Mouse (Mus musculus) intestine, embryonic 14.5 days (tissue): ENCODE results near the gene Tbc1d9. TPM values are rescaled to one million over a fixed set of nuclear protein-coding genes. Genes with fewer than 3 reads are reported as not detected.

ENCODE experiments used
- ATAC-seq: fragments of 200-750 bp; cut with Nextera tagmentation; replicated peaks from 2 replicates; pipeline ENCODE4 v1.8.0; 2017; ENCODE audit warnings: low read depth, moderate number of reproducible peaks, moderate TSS enrichment, moderate library complexity; ENCODE audit not compliant: low FRiP score, low TSS enrichment
- DNase-seq: peaks from one replicate; pipeline ENCODE4 v3.0.0-alpha.2; 2018; ENCODE audit warnings: low spot score
- H3K27ac ChIP-seq: fragments of 300-500 bp; sonication (generic); 2 replicates; pipeline ENCODE4 v1.5.1; 2014; ENCODE audit warnings: low read depth, mild to moderate bottlenecking, control low read depth
- H3K27me3 ChIP-seq: fragments of 300-500 bp; sonication (generic); replicated peaks from 2 replicates; pipeline ENCODE4 v1.6.1; 2014; ENCODE audit warnings: low read length, control low read depth; ENCODE audit not compliant: control insufficient read depth, insufficient read depth
- H3K36me3 ChIP-seq: fragments of 300-500 bp; sonication (generic); 2 replicates; pipeline ENCODE4 v1.6.1; 2014; ENCODE audit warnings: low read length, control low read depth; ENCODE audit not compliant: control insufficient read depth, insufficient read depth
- H3K4me1 ChIP-seq: fragments of 300-500 bp; sonication (generic); replicated peaks from 2 replicates; pipeline ENCODE4 v1.6.1; 2014; ENCODE audit warnings: low read length, control low read depth, mixed read lengths; ENCODE audit not compliant: control insufficient read depth, insufficient read depth
- H3K4me2 ChIP-seq: fragments of 300-500 bp; sonication (generic); 2 replicates; pipeline ENCODE4 v1.6.1; 2014; ENCODE audit warnings: low read length
- H3K4me3 ChIP-seq: fragments of 300-500 bp; sonication (generic); 2 replicates; pipeline ENCODE4 v1.5.1; 2014; ENCODE audit warnings: low read depth, low read length, control low read depth, mixed read lengths
- H3K9ac ChIP-seq: fragments of 300-500 bp; sonication (generic); 2 replicates; pipeline ENCODE4 v1.6.1; 2014; ENCODE audit warnings: mild to moderate bottlenecking, low read length
- H3K9me3 ChIP-seq: fragments of 300-500 bp; sonication (generic); 2 replicates; pipeline ENCODE4 v1.6.1; 2016; ENCODE audit warnings: low read length, control low read depth; ENCODE audit not compliant: control insufficient read depth
- WGBS: fragments of 180-500 bp; shearing (Covaris S2); extraction: QIAGEN DNeasy Blood & Tissue Kit; methylation state at CpG from one replicate; pipeline ENCODE4 v1.1.7; 2014; 5-methylcytosine and 5-hydroxymethylcytosine counted together
- polyA plus RNA-seq: library from polyadenylated mRNA; unstranded; fragments of >200 nt; fragmentation: Nextera tagmentation; extraction: Ambion mirVana; gene quantifications from 2 replicates; pipeline ENCODE4 v1.2.1, GENCODE M21; 2014

The Tbc1d9 gene
- polyA plus RNA-seq, 1 experiment from 2014 or later, result 3.5 TPM

DNA sequence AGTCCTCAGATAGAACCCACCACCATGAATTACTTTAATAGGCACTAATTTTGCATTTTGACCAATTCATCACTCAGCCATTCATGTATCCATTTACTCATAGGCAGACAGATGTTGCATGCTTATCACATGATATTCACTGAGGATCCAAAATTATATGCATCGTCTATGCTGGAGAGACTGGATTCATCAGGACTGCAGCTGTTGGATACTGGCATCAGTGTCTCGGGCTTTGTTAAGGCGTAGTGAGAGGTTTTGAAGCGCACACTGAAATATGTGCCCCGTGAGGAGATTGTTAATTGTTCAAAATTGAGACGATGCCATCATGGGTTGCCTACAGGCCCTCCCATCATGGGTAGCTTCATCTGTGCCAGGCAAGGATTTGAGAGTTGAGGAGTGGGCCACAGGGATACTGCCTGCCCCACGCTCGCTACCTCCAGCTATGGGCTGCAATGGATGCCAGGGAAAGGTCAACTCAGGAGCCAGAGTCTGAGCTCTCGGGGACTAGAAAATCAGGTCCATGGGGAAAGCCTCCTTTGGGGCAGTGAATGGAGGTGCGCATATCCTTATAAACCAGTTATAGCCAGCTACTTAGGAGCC lies 22.3 kb downstream of the Tbc1d9 start:
- no peak for ATAC-seq
- H3K9me3 ChIP-seq, result no peaks in the 10 kb centered on the region
- no peaks in the 10 kb centered on the region for H3K27me3 ChIP-seq
- DNase-seq, result no peak
- no peaks in the 10 kb centered on the region for H3K36me3 ChIP-seq
- H3K4me2 ChIP-seq, result no peak overlapping the region
- H3K4me3 ChIP-seq, result no peak overlapping the region
- no peak overlapping the region for H3K9ac ChIP-seq
- 90% methylated on average over 10 of the region's 10 CpGs for WGBS
- no peak overlapping the region for H3K27ac ChIP-seq
- H3K4me1 ChIP-seq, result peaks cover 15% of the 10 kb centered on the region

DNA sequence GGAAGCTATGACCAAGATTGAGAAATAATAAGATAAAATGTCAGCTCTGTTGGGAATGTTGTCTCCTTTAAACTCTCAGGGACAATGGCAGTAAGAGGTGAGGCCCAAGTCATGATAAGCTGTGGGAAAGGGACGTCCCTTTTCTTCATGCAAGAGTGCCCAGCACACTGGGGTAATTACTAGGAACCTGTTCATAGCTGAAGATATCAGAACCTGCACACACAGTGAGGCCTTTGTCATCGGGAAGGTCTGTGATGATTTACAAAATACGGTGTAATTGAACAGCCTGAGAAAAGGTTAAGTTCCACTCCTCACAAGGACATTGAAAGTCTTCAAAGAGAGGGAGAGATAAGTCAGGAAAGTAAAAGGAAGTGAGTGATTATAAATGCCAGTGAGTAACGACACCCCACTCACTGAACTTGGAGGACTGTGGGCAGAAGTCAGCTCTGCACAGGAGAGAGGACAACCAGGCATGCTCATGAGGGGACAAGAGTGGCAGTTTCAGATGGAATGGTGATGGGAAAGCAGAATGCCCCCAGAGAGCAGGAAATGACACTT lies 24.5 kb downstream of the Tbc1d9 start:
- no peaks in the 10 kb centered on the region for H3K27me3 ChIP-seq
- H3K4me1 ChIP-seq, result no peaks in the 10 kb centered on the region; the same call in 1 of the 2 replicates
- WGBS, result 57% methylated on average over 4 of the region's 4 CpGs
- peak overlapping the region; percentile 27; the same call in 1 of the 2 replicates for H3K27ac ChIP-seq
- H3K36me3 ChIP-seq, result no peaks in the 10 kb centered on the region
- H3K9me3 ChIP-seq, result no peaks in the 10 kb centered on the region
- no peak overlapping the region for H3K4me3 ChIP-seq
- DNase-seq, result no peak
- no peak; the same call in 1 of the 2 replicates for ATAC-seq
- no peak overlapping the region for H3K4me2 ChIP-seq
- H3K9ac ChIP-seq, result no peak overlapping the region

DNA sequence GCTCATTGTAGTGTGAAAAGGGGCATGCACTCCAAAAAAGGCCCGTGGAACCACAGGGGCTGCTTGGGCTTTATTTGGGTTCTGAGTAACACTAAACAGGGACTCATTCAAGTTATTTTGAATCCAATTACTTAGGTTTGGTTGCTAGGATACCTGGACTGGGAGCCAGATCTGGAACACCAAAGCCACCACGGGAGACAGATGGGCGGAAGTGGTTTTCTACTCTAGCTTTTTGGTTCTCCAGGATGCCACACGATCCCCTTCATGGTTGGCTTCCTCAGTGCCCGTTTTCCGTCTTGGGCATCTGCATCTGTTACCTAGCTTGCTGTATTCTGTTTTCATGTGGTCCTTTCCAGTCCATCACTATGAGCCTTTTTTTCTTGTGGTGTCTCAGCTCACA lies 30.9 kb downstream of the Tbc1d9 start:
- Histone ChIP-seq H3K27me3 (no peaks in the 10 kb centered on the region), H3K9ac (no peak overlapping the region), H3K36me3 (no peaks in the 10 kb centered on the region), H3K4me1 (peaks cover 10% of the 10 kb centered on the region), H3K4me3 (no peak overlapping the region), H3K9me3 (no peaks in the 10 kb centered on the region), H3K27ac (no peak overlapping the region), H3K4me2 (no peak overlapping the region)
- WGBS, result 77% methylated on average over 6 of the region's 6 CpGs
- ATAC-seq, result no peak
- no peak for DNase-seq

DNA sequence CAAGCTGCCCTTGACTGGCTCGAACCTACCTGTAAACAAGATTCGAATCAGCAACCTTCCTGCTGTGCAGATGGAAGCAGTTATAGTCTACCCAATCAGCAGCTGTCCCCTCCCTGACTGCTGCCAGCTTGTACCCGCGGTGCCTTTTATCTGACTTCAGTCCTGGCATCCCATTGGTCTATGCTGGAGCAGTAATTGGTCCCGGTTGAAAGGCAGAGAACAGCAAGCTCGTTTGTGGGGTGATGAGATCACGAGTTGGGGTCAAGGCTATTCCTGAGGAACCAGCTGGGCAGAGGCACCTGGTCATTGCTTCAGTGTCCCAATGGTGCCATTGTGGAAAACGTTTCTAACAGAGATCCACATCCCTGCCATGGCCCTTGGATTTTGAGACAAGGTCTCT lies 34.6 kb downstream of the Tbc1d9 start:
- H3K36me3 ChIP-seq, result no peaks in the 10 kb centered on the region
- WGBS, result 73% methylated on average over 8 of the region's 8 CpGs
- no peaks in the 10 kb centered on the region for H3K9me3 ChIP-seq
- H3K27ac ChIP-seq, result peak overlapping the region; percentile 67
- no peak overlapping the region for H3K4me3 ChIP-seq
- 0 out of 2 replicates have a peak, but pooled peaks have one; percentile 30 for ATAC-seq
- H3K27me3 ChIP-seq, result no peaks in the 10 kb centered on the region
- H3K9ac ChIP-seq, result no peak overlapping the region
- H3K4me2 ChIP-seq, result no peak overlapping the region
- peaks cover 10% of the 10 kb centered on the region for H3K4me1 ChIP-seq
- no peak for DNase-seq

DNA sequence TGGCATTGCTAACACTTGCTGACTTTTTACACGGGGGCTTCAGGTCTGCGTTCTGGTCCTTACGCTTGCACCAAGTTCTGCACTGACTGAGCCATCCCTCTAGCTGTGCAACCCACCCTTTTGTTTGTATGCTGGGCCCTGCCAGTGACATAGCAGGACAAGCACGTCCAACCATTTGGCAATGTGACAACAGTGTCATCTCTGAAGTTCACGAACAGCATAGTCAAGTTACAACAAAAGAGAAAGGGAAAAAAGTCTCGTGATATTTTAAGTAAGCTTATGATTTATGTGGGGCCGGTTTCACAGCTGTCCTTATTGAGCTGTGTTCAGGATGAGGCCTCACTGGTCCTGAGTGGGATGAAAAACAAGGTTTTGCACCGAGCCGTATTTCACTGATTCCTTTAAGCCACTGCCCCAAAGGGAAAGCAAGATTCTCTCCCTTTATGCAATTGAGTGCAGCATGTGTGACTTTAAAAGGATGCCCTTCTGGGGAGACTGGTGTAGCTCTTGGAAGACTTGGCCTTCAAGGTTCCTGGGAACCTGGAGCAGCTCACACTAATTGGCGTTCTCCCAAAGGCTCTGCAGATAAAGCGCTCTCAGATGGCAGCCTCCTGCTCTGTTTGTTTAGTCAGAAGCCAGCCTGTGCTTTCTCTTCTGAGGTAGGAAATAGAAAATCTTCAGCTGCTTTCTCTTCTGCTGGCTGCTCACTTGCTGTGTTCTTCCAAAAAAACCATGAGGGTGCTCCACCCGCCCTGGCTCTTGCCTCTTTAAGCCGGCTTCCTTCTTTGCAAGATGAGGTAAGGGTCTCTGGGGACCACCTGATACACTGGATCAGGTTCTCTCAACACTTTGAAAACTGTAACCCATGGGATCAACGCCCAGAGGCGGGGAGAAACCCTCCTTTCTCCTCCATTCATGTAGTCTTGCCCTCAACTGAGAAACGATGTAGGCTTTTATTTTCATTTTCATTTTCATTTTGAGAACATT lies 35.3 kb downstream of the Tbc1d9 start:
- 58% methylated on average over 16 of the region's 16 CpGs for WGBS
- Histone ChIP-seq H3K9me3 (no peaks in the 10 kb centered on the region), H3K36me3 (no peaks in the 10 kb centered on the region), H3K27me3 (no peaks in the 10 kb centered on the region), H3K4me3 (no peak overlapping the region), H3K4me2 (no peak overlapping the region), H3K27ac (peak overlapping the region; percentile 67), H3K9ac (no peak overlapping the region), H3K4me1 (peaks cover 10% of the 10 kb centered on the region)
- no peak for ATAC-seq
- DNase-seq, result peak; percentile 65

DNA sequence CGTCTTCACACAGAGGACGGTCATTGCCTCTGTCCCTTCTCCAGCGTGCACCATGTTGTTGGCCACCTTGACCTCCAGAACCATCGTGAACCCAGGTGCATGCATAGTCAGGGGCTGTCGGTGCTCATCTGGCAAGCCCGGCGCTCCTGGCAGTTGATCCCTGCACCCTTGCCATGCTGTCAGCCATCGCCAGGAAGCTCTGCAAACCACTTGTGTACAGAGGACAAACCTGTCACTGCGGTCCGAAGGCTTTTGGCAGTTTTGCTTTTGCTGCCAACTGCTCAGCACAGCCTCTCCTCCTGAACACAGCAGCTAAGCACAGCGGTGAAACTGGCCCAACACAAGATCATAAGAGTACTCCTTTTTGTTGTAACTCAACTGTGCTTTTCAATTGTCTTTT lies 37.8 kb downstream of the Tbc1d9 start:
- no peak overlapping the region for H3K4me3 ChIP-seq
- H3K9ac ChIP-seq, result no peak overlapping the region
- DNase-seq (no peak), ATAC-seq (no peak)
- no peaks in the 10 kb centered on the region for H3K36me3 ChIP-seq
- 88% methylated on average over 11 of the region's 11 CpGs for WGBS
- H3K4me2 ChIP-seq, result no peak overlapping the region
- H3K9me3 ChIP-seq, result no peaks in the 10 kb centered on the region
- peaks cover 10% of the 10 kb centered on the region for H3K4me1 ChIP-seq
- H3K27me3 ChIP-seq, result no peaks in the 10 kb centered on the region
- no peak overlapping the region for H3K27ac ChIP-seq

DNA sequence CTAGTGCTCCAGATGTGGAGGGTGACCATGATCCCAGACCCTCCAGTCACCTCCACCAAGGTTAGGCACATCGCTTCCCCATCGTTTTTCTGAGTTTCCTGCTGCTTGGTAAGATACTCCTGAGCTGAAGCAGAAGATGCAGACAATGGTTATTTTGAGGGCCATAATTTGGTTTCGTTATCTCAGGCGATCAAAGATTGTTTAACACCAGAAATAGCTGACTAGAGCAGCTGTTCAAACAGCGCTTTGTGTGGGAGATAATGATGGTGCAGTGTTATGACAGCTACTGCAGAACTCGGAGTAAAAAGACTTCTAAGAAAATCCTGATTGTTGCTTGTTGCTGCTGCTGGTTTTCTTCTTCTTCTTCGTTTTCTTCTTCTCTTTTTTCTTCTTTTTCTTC lies 40.8 kb downstream of the Tbc1d9 start:
- 59% methylated on average over 7 of the region's 7 CpGs for WGBS
- Histone ChIP-seq H3K27ac (no peak overlapping the region), H3K4me3 (no peak overlapping the region), H3K4me1 (no peaks in the 10 kb centered on the region), H3K4me2 (no peak overlapping the region), H3K36me3 (no peaks in the 10 kb centered on the region), H3K9ac (no peak overlapping the region), H3K27me3 (no peaks in the 10 kb centered on the region), H3K9me3 (no peaks in the 10 kb centered on the region)
- DNase-seq (no peak), ATAC-seq (no peak)

DNA sequence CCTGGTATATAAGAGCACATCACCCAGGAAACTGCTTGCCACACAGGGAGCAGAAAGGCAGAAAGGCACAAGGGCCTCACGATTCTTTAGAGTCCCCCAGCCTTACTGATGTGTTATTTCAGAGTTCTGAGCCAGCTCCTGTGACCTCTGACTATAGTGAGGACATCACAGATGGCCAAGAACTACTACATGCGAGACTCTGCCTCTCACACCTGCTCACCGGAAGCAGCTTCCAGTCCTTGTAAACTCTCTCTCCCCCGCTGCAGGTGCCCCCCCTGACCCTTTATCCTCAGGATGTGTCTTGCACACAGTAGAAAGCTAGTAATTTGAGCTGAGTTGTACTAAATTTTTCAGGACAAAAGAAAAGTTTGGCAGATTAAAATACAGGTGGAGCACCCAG lies 44.4 kb downstream of the Tbc1d9 start:
- Histone ChIP-seq H3K27ac (no peak overlapping the region), H3K9ac (no peak overlapping the region), H3K27me3 (no peaks in the 10 kb centered on the region), H3K4me3 (no peak overlapping the region), H3K9me3 (no peaks in the 10 kb centered on the region), H3K36me3 (no peaks in the 10 kb centered on the region), H3K4me1 (no peaks in the 10 kb centered on the region), H3K4me2 (no peak overlapping the region)
- DNase-seq (no peak), ATAC-seq (no peak)
- WGBS, result 70% methylated on average over 4 of the region's 4 CpGs
